Mouse (Mus musculus) CH12.LX (cell line): ENCODE measurements at regions not wholly inside any gene's neighbourhood (a gene's known extent, or its start where the extent isn't known, plus 50 kb on each side); places are given as distances from the start of the nearest gene placed in this dataset.

ENCODE experiments used
- DNase-seq: peaks from one replicate; pipeline ENCODE4 v3.0.0-alpha.2; 2013; ENCODE audit errors: extremely low read depth
- H3K27ac ChIP-seq: 2 replicates; pipeline ENCODE4 v1.5.1; 2012; ENCODE audit warnings: low read depth, mild to moderate bottlenecking, control low read depth, moderate library complexity; ENCODE audit not compliant: insufficient read depth
- H3K27me3 ChIP-seq: replicated peaks from 2 replicates; pipeline ENCODE3; 2012; ENCODE audit warnings: inconsistent platforms
- H3K36me3 ChIP-seq, 2 experiments: replicated peaks in 1 of 2; 2 replicates each; pipeline versions ENCODE3 to v1.6.1; 2012; ENCODE audit warnings: inconsistent platforms in 1 of 2, low read length in 1 of 2, mild to moderate bottlenecking in 1 of 2, mixed read lengths in 1 of 2, moderate library complexity in 1 of 2; ENCODE audit not compliant: control insufficient read depth in 1 of 2, insufficient read depth in 1 of 2
- H3K4me1 ChIP-seq, 2 experiments: 2 replicates each; pipeline ENCODE4 v1.6.1; 2012; ENCODE audit warnings: inconsistent platforms in 1 of 2, moderate library complexity in 1 of 2; ENCODE audit not compliant: insufficient read depth in 2 of 2, control insufficient read depth in 1 of 2
- H3K4me2 ChIP-seq: 2 replicates; pipeline ENCODE4 v1.6.1; 2012; ENCODE audit warnings: low read depth, mild to moderate bottlenecking, control low read depth; ENCODE audit not compliant: poor library complexity, insufficient read depth, severe bottlenecking
- H3K4me3 ChIP-seq, 3 experiments: fragments of 150-350 bp in 1 of 3; sonication (generic) in 1 of 3; replicated peaks in 1 of 3; 2 replicates each; pipeline versions ENCODE3 to v1.5.1; 2011 to 2012; ENCODE audit warnings: low read depth in 2 of 3, low read length in 2 of 3, mild to moderate bottlenecking in 2 of 3, moderate library complexity in 2 of 3, control low read depth in 1 of 3, improper control_type of control experiment in 1 of 3, inconsistent platforms in 1 of 3, mixed read lengths in 1 of 3; ENCODE audit not compliant: poor library complexity in 1 of 3
- H3K79me2 ChIP-seq: replicated peaks from 2 replicates; pipeline ENCODE4 v1.6.1; 2012; ENCODE audit warnings: mild to moderate bottlenecking, moderate library complexity; ENCODE audit not compliant: control insufficient read depth, poor library complexity, insufficient read depth, severe bottlenecking; ENCODE audit errors: extremely low read depth
- H3K9ac ChIP-seq: 2 replicates; pipeline ENCODE4 v1.6.1; 2012; ENCODE audit warnings: low read depth, mild to moderate bottlenecking, control low read depth, moderate library complexity; ENCODE audit not compliant: insufficient read depth
- H3K9me3 ChIP-seq: replicated peaks from 2 replicates; pipeline ENCODE3; 2012; ENCODE audit warnings: low read length, inconsistent platforms, mixed read lengths
- CHD1 ChIP-seq: IDR thresholded peaks from 2 replicates; pipeline ENCODE4 v1.6.1; 2012; ENCODE audit warnings: low read depth, low read length, improper control_type of control experiment, inconsistent platforms
- MAFK ChIP-seq: IDR thresholded peaks from 2 replicates; pipeline ENCODE4 v1.6.1; 2011; ENCODE audit warnings: low read length, improper control_type of control experiment; ENCODE audit not compliant: insufficient replicate concordance
- dilution Hi-C: fragments of 300-500 bp; cut with MboI; formaldehyde crosslinking; loops from 2 replicates; pipeline ENCODE4 v1.14.3; 2020; ENCODE audit warnings: low sequenced_read_pairs; ENCODE audit not compliant: extremely low pct_unique_long_range_greater_than_20kb, extremely low pct_ligation_motif_present
- in situ Hi-C: fragments of 300-500 bp; cut with MboI; formaldehyde crosslinking; loops from 3 replicates; pipeline ENCODE4 v1.14.3; 2019; ENCODE audit warnings: low sequenced_read_pairs, low pct_ligation_motif_present, low pct_unique_long_range_greater_than_20kb, mixed read lengths

DNA sequence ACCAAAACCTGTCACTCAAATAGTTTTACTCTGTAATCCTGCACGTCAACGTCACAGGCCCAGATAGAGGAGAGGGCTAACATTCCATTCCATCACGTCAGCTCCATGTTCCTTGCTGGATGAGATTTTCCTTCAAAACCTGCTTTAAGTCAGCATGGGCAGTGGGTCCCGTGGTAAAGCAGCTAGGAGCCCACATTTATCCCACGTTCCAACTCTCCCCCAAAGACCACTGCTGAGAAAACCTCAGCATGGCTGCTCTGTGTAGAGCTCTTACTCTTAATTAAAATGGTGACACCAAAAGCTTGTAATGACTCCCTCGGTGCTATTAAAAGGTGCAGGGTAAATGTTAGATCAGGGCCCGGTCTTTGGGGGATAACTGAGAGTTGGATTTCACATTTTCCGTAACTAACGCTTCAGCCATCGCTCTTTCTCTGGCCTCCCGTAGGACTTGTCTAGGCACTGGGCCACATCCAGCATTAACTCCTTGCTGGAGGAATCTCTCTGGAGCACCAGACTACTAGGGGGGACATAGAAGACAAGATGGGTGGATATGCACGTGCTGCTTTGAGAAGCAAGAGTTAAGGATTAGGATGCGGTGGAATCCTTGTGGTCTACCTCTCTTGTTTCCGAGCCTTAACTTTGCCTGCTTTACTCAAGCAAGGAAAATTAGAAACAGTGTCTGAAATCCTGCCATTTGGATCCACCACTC lies 56.1 kb upstream of the Smarca2 start:
- in situ Hi-C loops (no loop called here), dilution Hi-C loops (no loop called here)
- no peaks in the 10 kb centered on the region for H3K4me1 ChIP-seq
- no peak overlapping the region for H3K4me3 ChIP-seq
- TF ChIP-seq CHD1 = no peak
- H3K27ac ChIP-seq = no peak overlapping the region
- no peak for DNase-seq
- no peaks in the 10 kb centered on the region for H3K9me3 ChIP-seq
- no peaks in the 10 kb centered on the region for H3K36me3 ChIP-seq
- no peaks in the 10 kb centered on the region for H3K79me2 ChIP-seq
- no peak overlapping the region for H3K9ac ChIP-seq
- no peak overlapping the region for H3K4me2 ChIP-seq
- no peaks in the 10 kb centered on the region for H3K27me3 ChIP-seq

DNA sequence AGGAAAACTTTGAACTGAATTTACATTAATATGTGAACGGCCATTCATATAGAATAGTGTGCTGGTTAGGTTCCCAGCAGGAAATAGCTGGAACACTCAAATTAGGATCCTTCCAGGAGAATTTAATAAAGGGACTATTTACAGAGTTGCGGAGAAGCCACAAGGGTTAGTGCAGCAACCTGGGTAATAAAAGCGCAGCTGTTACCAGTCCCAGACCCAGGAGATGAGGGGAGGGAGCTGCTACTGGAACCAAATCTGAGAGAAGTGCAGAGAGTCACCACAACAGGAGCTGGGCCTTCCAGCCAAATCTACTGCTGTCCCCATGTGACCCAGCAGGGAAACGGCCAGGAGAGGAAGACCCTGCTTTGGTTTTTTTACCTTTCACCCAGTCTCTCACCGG lies 54.6 kb upstream of the Smarca2 start:
- Histone ChIP-seq H3K4me1 (no peaks in the 10 kb centered on the region), H3K4me2 (no peak overlapping the region), H3K9ac (no peak overlapping the region), H3K79me2 (no peaks in the 10 kb centered on the region), H3K9me3 (no peaks in the 10 kb centered on the region), H3K4me3 (no peak overlapping the region), H3K27me3 (no peaks in the 10 kb centered on the region), H3K27ac (no peak overlapping the region), H3K36me3 (no peaks in the 10 kb centered on the region)
- no peak for DNase-seq
- in situ Hi-C loops (no loop called here), dilution Hi-C loops (no loop called here)
- no peak for TF ChIP-seq MAFK
